Mouse (Mus musculus) CH12.LX (cell line): Measurements from ENCODE around the gene Luc7l3. TPM values are rescaled to one million over a fixed set of nuclear protein-coding genes. Genes with fewer than 3 reads are reported as not detected.

Experiments used
- DNase-seq: peaks from one replicate; pipeline ENCODE4 v3.0.0-alpha.2; 2013; ENCODE audit errors: extremely low read depth
- H3K27ac ChIP-seq: 2 replicates; pipeline ENCODE4 v1.5.1; 2012; ENCODE audit warnings: low read depth, mild to moderate bottlenecking, control low read depth, moderate library complexity; ENCODE audit not compliant: insufficient read depth
- H3K27me3 ChIP-seq: replicated peaks from 2 replicates; pipeline ENCODE3; 2012; ENCODE audit warnings: inconsistent platforms
- H3K36me3 ChIP-seq, 2 experiments: replicated peaks in 1 of 2; 2 replicates each; pipeline versions ENCODE3 to v1.6.1; 2012; ENCODE audit warnings: inconsistent platforms in 1 of 2, low read length in 1 of 2, mild to moderate bottlenecking in 1 of 2, mixed read lengths in 1 of 2, moderate library complexity in 1 of 2; ENCODE audit not compliant: control insufficient read depth in 1 of 2, insufficient read depth in 1 of 2
- H3K4me1 ChIP-seq, 2 experiments: 2 replicates each; pipeline ENCODE4 v1.6.1; 2012; ENCODE audit warnings: inconsistent platforms in 1 of 2, moderate library complexity in 1 of 2; ENCODE audit not compliant: insufficient read depth in 2 of 2, control insufficient read depth in 1 of 2
- H3K4me2 ChIP-seq: 2 replicates; pipeline ENCODE4 v1.6.1; 2012; ENCODE audit warnings: low read depth, mild to moderate bottlenecking, control low read depth; ENCODE audit not compliant: poor library complexity, insufficient read depth, severe bottlenecking
- H3K4me3 ChIP-seq, 3 experiments: fragments of 150-350 bp in 1 of 3; sonication (generic) in 1 of 3; replicated peaks in 1 of 3; 2 replicates each; pipeline versions ENCODE3 to v1.5.1; 2011 to 2012; ENCODE audit warnings: low read depth in 2 of 3, low read length in 2 of 3, mild to moderate bottlenecking in 2 of 3, moderate library complexity in 2 of 3, control low read depth in 1 of 3, improper control_type of control experiment in 1 of 3, inconsistent platforms in 1 of 3, mixed read lengths in 1 of 3; ENCODE audit not compliant: poor library complexity in 1 of 3
- H3K79me2 ChIP-seq: replicated peaks from 2 replicates; pipeline ENCODE4 v1.6.1; 2012; ENCODE audit warnings: mild to moderate bottlenecking, moderate library complexity; ENCODE audit not compliant: control insufficient read depth, poor library complexity, insufficient read depth, severe bottlenecking; ENCODE audit errors: extremely low read depth
- H3K9ac ChIP-seq: 2 replicates; pipeline ENCODE4 v1.6.1; 2012; ENCODE audit warnings: low read depth, mild to moderate bottlenecking, control low read depth, moderate library complexity; ENCODE audit not compliant: insufficient read depth
- H3K9me3 ChIP-seq: replicated peaks from 2 replicates; pipeline ENCODE3; 2012; ENCODE audit warnings: low read length, inconsistent platforms, mixed read lengths
- CTCF ChIP-seq, 2 experiments: IDR thresholded peaks in 1 of 2; conservative IDR thresholded peaks in 1 of 2; 2 replicates each; pipeline ENCODE4 v1.5.1; 2011 to 2012; ENCODE audit warnings: low read depth in 2 of 2, low read length in 2 of 2, improper control_type of control experiment in 1 of 2, inconsistent platforms in 1 of 2, mild to moderate bottlenecking in 1 of 2, moderate library complexity in 1 of 2
- ETS1 ChIP-seq: conservative IDR thresholded peaks from 2 replicates; pipeline ENCODE4 v1.6.1; 2012; ENCODE audit warnings: low read depth, mild to moderate bottlenecking, inconsistent platforms, low read length, improper control_type of control experiment, moderate library complexity
- MAFK ChIP-seq: IDR thresholded peaks from 2 replicates; pipeline ENCODE4 v1.6.1; 2011; ENCODE audit warnings: low read length, improper control_type of control experiment; ENCODE audit not compliant: insufficient replicate concordance
- RAD21 ChIP-seq: IDR thresholded peaks from 2 replicates; pipeline ENCODE4 v1.6.1; 2011; ENCODE audit warnings: low read depth, mild to moderate bottlenecking, low read length, improper control_type of control experiment, moderate library complexity
- RCOR1 ChIP-seq: conservative IDR thresholded peaks from 2 replicates; pipeline ENCODE4 v1.6.1; 2012; ENCODE audit warnings: low read depth, mild to moderate bottlenecking, inconsistent platforms, low read length, improper control_type of control experiment
- SMC3 ChIP-seq: IDR thresholded peaks from 2 replicates; pipeline ENCODE4 v1.6.1; 2011; ENCODE audit warnings: low read depth, low read length, improper control_type of control experiment
- TBP ChIP-seq: conservative IDR thresholded peaks from 2 replicates; pipeline ENCODE4 v1.6.1; 2011; ENCODE audit warnings: low read depth, low read length, improper control_type of control experiment
- TCF12 ChIP-seq: IDR thresholded peaks from 2 replicates; pipeline ENCODE4 v1.6.1; 2014; ENCODE audit warnings: low read depth, mild to moderate bottlenecking, inconsistent platforms, low read length, improper control_type of control experiment
- ZC3H11A ChIP-seq: IDR thresholded peaks from 2 replicates; pipeline ENCODE4 v1.6.1; 2012; ENCODE audit warnings: low read depth, mild to moderate bottlenecking, inconsistent platforms, low read length, improper control_type of control experiment
- dilution Hi-C: fragments of 300-500 bp; cut with MboI; formaldehyde crosslinking; loops from 2 replicates; pipeline ENCODE4 v1.14.3; 2020; ENCODE audit warnings: low sequenced_read_pairs; ENCODE audit not compliant: extremely low pct_unique_long_range_greater_than_20kb, extremely low pct_ligation_motif_present
- in situ Hi-C: fragments of 300-500 bp; cut with MboI; formaldehyde crosslinking; loops from 3 replicates; pipeline ENCODE4 v1.14.3; 2019; ENCODE audit warnings: low sequenced_read_pairs, low pct_ligation_motif_present, low pct_unique_long_range_greater_than_20kb, mixed read lengths
- polyA plus RNA-seq: library from polyadenylated mRNA; unstranded; fragments of >175 nt; gene quantifications from 2 replicates; pipeline ENCODE4 v1.2.1, GENCODE M21; 2012; ENCODE audit warnings: low read depth; ENCODE audit not compliant: insufficient read length
- total RNA-seq, 2 experiments: library from RNA; depleted of rRNA; stranded (reverse); fragments of 300-350 nt in 1 of 2; fragments of >200 nt in 1 of 2; gene quantifications; 2 replicates each; pipeline ENCODE4 v1.2.3; 2012 to 2014

Luc7l3 gene
- total and polyA plus RNA-seq, 3 experiments: 57.7 to 246 (median 69.8) TPM

GRCm38 (mm10) chr11:94351094-94351493, 29.3 kb upstream of the Luc7l3 start:
- peak; percentile 55; the same call in 1 of the 2 replicates for TF ChIP-seq MAFK
- no peak for TF ChIP-seq TCF12
- TF ChIP-seq, all 38 proteins: peak for 1
- no peak overlapping the region for H3K27ac ChIP-seq
- no peaks in the 10 kb centered on the region for H3K27me3 ChIP-seq
- H3K4me2 ChIP-seq: no peak overlapping the region
- no peak overlapping the region for H3K9ac ChIP-seq
- no peaks in the 10 kb centered on the region for H3K79me2 ChIP-seq
- dilution Hi-C loops: no loop called here
- H3K9me3 ChIP-seq: peaks cover 4% of the 10 kb centered on the region
- no peak overlapping the region for H3K4me3 ChIP-seq
- H3K4me1 ChIP-seq: peaks cover 6 to 35% of the 10 kb centered on the region in 2 experiments
- in situ Hi-C loops: no loop called here
- DNase-seq: no peak
- no peaks in the 10 kb centered on the region for H3K36me3 ChIP-seq

- no peak overlapping the region for H3K27ac ChIP-seq
- in situ Hi-C loops: no loop called here
- H3K27me3 ChIP-seq: no peaks in the 10 kb centered on the region
- H3K36me3 ChIP-seq: no peaks in the 10 kb centered on the region
- no peak overlapping the region for H3K9ac ChIP-seq
- no peak for TF ChIP-seq TBP
- no peak overlapping the region for H3K4me3 ChIP-seq
- dilution Hi-C loops: no loop called here
- H3K4me1 ChIP-seq: peaks cover 3 to 31% of the 10 kb centered on the region in 2 experiments
- H3K9me3 ChIP-seq: peaks cover 4% of the 10 kb centered on the region
- H3K4me2 ChIP-seq: no peak overlapping the region
- H3K79me2 ChIP-seq: no peaks in the 10 kb centered on the region
- no peak for DNase-seq
Observed at GRCm38 (mm10) chr11:94350337-94350736, 28.5 kb upstream of the Luc7l3 start.

- dilution Hi-C loops: no loop called here
- H3K79me2 ChIP-seq: no peaks in the 10 kb centered on the region
- H3K27me3 ChIP-seq: no peaks in the 10 kb centered on the region
- H3K4me3 ChIP-seq: no peak overlapping the region
- H3K4me2 ChIP-seq: no peak overlapping the region
- H3K27ac ChIP-seq: no peak overlapping the region
- no peak overlapping the region for H3K9ac ChIP-seq
- TF ChIP-seq ETS1 (no peak), SMC3 (peak; percentile 61), RCOR1 (no peak), ZC3H11A (peak; percentile 10; the same call in 1 of the 2 replicates), RAD21 (peak; percentile 59), CTCF (conservative IDR thresholded peaks at IDR 0.05 in 1 of 2, IDR thresholded peaks at IDR 0.05 in 1 of 2; ENCODE audit: low read depth in 2 of 2, low read length in 2 of 2) (peak in 1 of 2 experiments; percentile 54; a peak in 2 of 4 replicates)
- no peak for DNase-seq
- peaks cover 4% of the 10 kb centered on the region for H3K9me3 ChIP-seq
- in situ Hi-C loops: no loop called here
- peaks cover 0 to 28% of the 10 kb centered on the region in 2 experiments; a peak in 2 of 4 replicates for H3K4me1 ChIP-seq
- H3K36me3 ChIP-seq: no peaks in the 10 kb centered on the region
Observed at GRCm38 (mm10) chr11:94349839-94350238, 28.1 kb upstream of the Luc7l3 start.
